Mouse (Mus musculus) testis, adult 2 months (tissue): ENCODE measurements at regions not wholly inside any gene's neighbourhood (a gene's known extent, or its start where the extent isn't known, plus 50 kb on each side); places are given as distances from the start of the nearest gene placed in this dataset.

ENCODE experiments used
- CTCF ChIP-seq: fragments of 200-500 bp; IDR thresholded peaks from 2 replicates; pipeline ENCODE4 v1.5.1; 2012; ENCODE audit warnings: low read depth, mild to moderate bottlenecking, inconsistent platforms, low read length, moderate library complexity; ENCODE audit not compliant: control insufficient read depth, insufficient read depth, insufficient replicate concordance
- POLR2A ChIP-seq: fragments of 200-500 bp; IDR thresholded peaks from 2 replicates; pipeline ENCODE4 v1.6.1; 2012; ENCODE audit warnings: low read depth, mild to moderate bottlenecking, inconsistent platforms, low read length, moderate library complexity; ENCODE audit not compliant: control insufficient read depth

GRCm38 (mm10) chr5:28799464-28799863 lies 332.4 kb upstream of the Shh start:
- TF ChIP-seq CTCF: no peak
- TF ChIP-seq POLR2A: no peak
